Mouse (Mus musculus): ENCODE data around the gene Ccnt2. TPM values are rescaled to one million over a fixed set of nuclear protein-coding genes. Genes with fewer than 3 reads are reported as not detected.

Ccnt2 gene
- polyA plus RNA-seq, 1 experiment from 2014 or later: 92.2 TPM

- no peaks in the 10 kb centered on the region for H3K27me3 ChIP-seq (ENCODE audit: low read depth, poor library complexity, severe bottlenecking)
- WGBS: 75% methylated on average over 14 of the region's 14 CpGs
- peaks cover 9% of the 10 kb centered on the region for H3K4me1 ChIP-seq
- H3K4me3 ChIP-seq: no peak within 1 kb of the TSS
- no peak for DNase-seq (ENCODE audit: low spot score)
- peaks cover 11% of the 10 kb centered on the region; the same call in 1 of the 2 replicates for H3K9me3 ChIP-seq (replicated peaks)
- no peak within 1 kb of the TSS for H3K27ac ChIP-seq (replicated peaks)
- H3K36me3 ChIP-seq: no peaks in the 10 kb centered on the region
Measured at GRCm38 (mm10) chr1:127854486-127855222, 80.7 kb downstream of the Ccnt2 start, which contains the start of gene Map3k19. Gene Map3k19 (minus strand): TSS chr1:127855031.

Other genes with a start within 250 kb of the Ccnt2 start
- 11.0 and 23.7 TPM in 2 replicates for gene Tmem163, start 94.6 kb upstream of the Ccnt2 start, polyA plus RNA-seq (2016; fragmentation: Nextera tagmentation; extraction: Ambion mirVana)
- gene Acmsd, start 44.8 kb upstream of the Ccnt2 start, polyA plus RNA-seq (2016; fragmentation: Nextera tagmentation; extraction: Ambion mirVana): 0.20 and 0.47 TPM in 2 replicates
- 0.11 and 0.12 TPM in 2 replicates for gene Map3k19, start 80.9 kb downstream of the Ccnt2 start, polyA plus RNA-seq (2016; fragmentation: Nextera tagmentation; extraction: Ambion mirVana)
- 15.8 and 18.4 TPM in 2 replicates for gene Rab3gap1, start 94.6 kb downstream of the Ccnt2 start, polyA plus RNA-seq (2016; fragmentation: Nextera tagmentation; extraction: Ambion mirVana)

Measured in midbrain, embryonic 10.5 days (tissue).